Mouse (Mus musculus) intestine, embryonic 14.5 days (tissue): ENCODE measurements around the gene Klra1. TPM values are rescaled to one million over a fixed set of nuclear protein-coding genes. Genes with fewer than 3 reads are reported as not detected.
"Not testable (repeated sequence)": the region's sequence is repeated elsewhere in the genome, so short reads cannot be mapped to it uniquely, and the experiment has no call there.

Experiments used
- ATAC-seq: fragments of 200-750 bp; cut with Nextera tagmentation; replicated peaks from 2 replicates; pipeline ENCODE4 v1.8.0; 2017; ENCODE audit warnings: low read depth, moderate number of reproducible peaks, moderate TSS enrichment, moderate library complexity; ENCODE audit not compliant: low FRiP score, low TSS enrichment
- DNase-seq: peaks from one replicate; pipeline ENCODE4 v3.0.0-alpha.2; 2018; ENCODE audit warnings: low spot score
- H3K27ac ChIP-seq: fragments of 300-500 bp; sonication (generic); 2 replicates; pipeline ENCODE4 v1.5.1; 2014; ENCODE audit warnings: low read depth, mild to moderate bottlenecking, control low read depth
- H3K27me3 ChIP-seq: fragments of 300-500 bp; sonication (generic); replicated peaks from 2 replicates; pipeline ENCODE4 v1.6.1; 2014; ENCODE audit warnings: low read length, control low read depth; ENCODE audit not compliant: control insufficient read depth, insufficient read depth
- H3K36me3 ChIP-seq: fragments of 300-500 bp; sonication (generic); 2 replicates; pipeline ENCODE4 v1.6.1; 2014; ENCODE audit warnings: low read length, control low read depth; ENCODE audit not compliant: control insufficient read depth, insufficient read depth
- H3K4me1 ChIP-seq: fragments of 300-500 bp; sonication (generic); replicated peaks from 2 replicates; pipeline ENCODE4 v1.6.1; 2014; ENCODE audit warnings: low read length, control low read depth, mixed read lengths; ENCODE audit not compliant: control insufficient read depth, insufficient read depth
- H3K4me2 ChIP-seq: fragments of 300-500 bp; sonication (generic); 2 replicates; pipeline ENCODE4 v1.6.1; 2014; ENCODE audit warnings: low read length
- H3K4me3 ChIP-seq: fragments of 300-500 bp; sonication (generic); 2 replicates; pipeline ENCODE4 v1.5.1; 2014; ENCODE audit warnings: low read depth, low read length, control low read depth, mixed read lengths
- H3K9ac ChIP-seq: fragments of 300-500 bp; sonication (generic); 2 replicates; pipeline ENCODE4 v1.6.1; 2014; ENCODE audit warnings: mild to moderate bottlenecking, low read length
- H3K9me3 ChIP-seq: fragments of 300-500 bp; sonication (generic); 2 replicates; pipeline ENCODE4 v1.6.1; 2016; ENCODE audit warnings: low read length, control low read depth; ENCODE audit not compliant: control insufficient read depth
- WGBS: fragments of 180-500 bp; shearing (Covaris S2); extraction: QIAGEN DNeasy Blood & Tissue Kit; methylation state at CpG from one replicate; pipeline ENCODE4 v1.1.7; 2014; 5-methylcytosine and 5-hydroxymethylcytosine counted together
- polyA plus RNA-seq: library from polyadenylated mRNA; unstranded; fragments of >200 nt; fragmentation: Nextera tagmentation; extraction: Ambion mirVana; gene quantifications from 2 replicates; pipeline ENCODE4 v1.2.1, GENCODE M21; 2014

Klra1 gene
- polyA plus RNA-seq = not detected in 2 replicates

- H3K9ac ChIP-seq = no peak within 1 kb of the TSS
These were observed at the start of gene Klra1 for GRCm38 (mm10) chr6:130386750-130387149. Gene Klra1 (minus strand): TSS chr6:130386874.

GRCm38 (mm10) chr6:130429511-130429910 lies 42.8 kb upstream of the Klra1 start:
- Histone ChIP-seq H3K27ac (no peak overlapping the region), H3K4me1 (no peaks in the 10 kb centered on the region), H3K36me3 (no peaks in the 10 kb centered on the region), H3K4me3 (no peak overlapping the region), H3K9ac (no peak overlapping the region), H3K4me2 (no peak overlapping the region), H3K9me3 (no peaks in the 10 kb centered on the region), H3K27me3 (no peaks in the 10 kb centered on the region)
- no peak for ATAC-seq
- WGBS = 90% methylated on average over 4 of the region's 4 CpGs
- DNase-seq = no peak

More at GRCm38 (mm10) chr6:130386750-130387149, at the start of gene Klra1:
- Histone ChIP-seq H3K27ac (no peak within 1 kb of the TSS), H3K4me1 (no peaks in the 10 kb centered on the region), H3K4me2 (no peak within 1 kb of the TSS), H3K9me3 (no peaks in the 10 kb centered on the region), H3K27me3 (no peaks in the 10 kb centered on the region), H3K36me3 (no peaks in the 10 kb centered on the region), H3K4me3 (no peak within 1 kb of the TSS)
- no peak for ATAC-seq
- 86% methylated on average over 2 of the region's 2 CpGs for WGBS
- DNase-seq = no peak

GRCm38 (mm10) chr6:130419158-130419557 lies 32.5 kb upstream of the Klra1 start:
- no peak for ATAC-seq
- 88% methylated on average over 2 of the region's 2 CpGs for WGBS
- no peak overlapping the region for H3K4me2 ChIP-seq
- no peak for DNase-seq
- no peaks in the 10 kb centered on the region for H3K36me3 ChIP-seq
- no peak overlapping the region for H3K27ac ChIP-seq
- no peaks in the 10 kb centered on the region for H3K27me3 ChIP-seq
- 0 out of 2 replicates have a peak, but pooled peaks cover 3% of the 10 kb centered on the region for H3K9me3 ChIP-seq
- H3K4me1 ChIP-seq = no peaks in the 10 kb centered on the region
- H3K9ac ChIP-seq = no peak overlapping the region
- no peak overlapping the region for H3K4me3 ChIP-seq

GRCm38 (mm10) chr6:130404882-130405281 lies 18.2 kb upstream of the Klra1 start:
- Histone ChIP-seq H3K9ac (no peak overlapping the region), H3K4me1 (no peaks in the 10 kb centered on the region), H3K4me3 (no peak overlapping the region), H3K4me2 (no peak overlapping the region), H3K27ac (no peak overlapping the region), H3K36me3 (no peaks in the 10 kb centered on the region), H3K9me3 (no peaks in the 10 kb centered on the region), H3K27me3 (no peaks in the 10 kb centered on the region)
- DNase-seq (no peak), ATAC-seq (no peak)
- WGBS = 61% methylated on average over 1 of the region's 1 CpGs

GRCm38 (mm10) chr6:130385803-130386202 lies 871 bp downstream of the Klra1 start:
- no peak overlapping the region for H3K4me2 ChIP-seq
- WGBS = 58% methylated on average over 1 of the region's 1 CpGs
- H3K27me3 ChIP-seq = no peaks in the 10 kb centered on the region
- no peak overlapping the region for H3K9ac ChIP-seq
- no peak overlapping the region for H3K4me3 ChIP-seq
- H3K27ac ChIP-seq = no peak overlapping the region
- no peak for ATAC-seq
- H3K36me3 ChIP-seq = no peaks in the 10 kb centered on the region
- no peaks in the 10 kb centered on the region for H3K4me1 ChIP-seq
- DNase-seq = no peak
- no peaks in the 10 kb centered on the region for H3K9me3 ChIP-seq

GRCm38 (mm10) chr6:130382375-130382774 lies 4.3 kb downstream of the Klra1 start:
- no peaks in the 10 kb centered on the region for H3K27me3 ChIP-seq
- WGBS = 76% methylated on average over 4 of the region's 4 CpGs
- ATAC-seq = no peak
- no peaks in the 10 kb centered on the region for H3K9me3 ChIP-seq
- H3K4me1 ChIP-seq = no peaks in the 10 kb centered on the region
- no peaks in the 10 kb centered on the region for H3K36me3 ChIP-seq
- no peak overlapping the region for H3K4me3 ChIP-seq
- DNase-seq = no peak
- no peak overlapping the region for H3K27ac ChIP-seq
- no peak overlapping the region for H3K4me2 ChIP-seq
- no peak overlapping the region for H3K9ac ChIP-seq

- H3K4me3 ChIP-seq, H3K36me3 ChIP-seq, H3K27ac ChIP-seq, ATAC-seq, H3K27me3 ChIP-seq, DNase-seq, H3K4me1 ChIP-seq, H3K4me2 ChIP-seq, H3K9ac ChIP-seq, H3K9me3 ChIP-seq: not testable (repeated sequence)
- 41% methylated on average over 1 of the region's 1 CpGs for WGBS
These were observed 41.3 kb downstream of the Klra1 start for GRCm38 (mm10) chr6:130345381-130345780.

- not testable (repeated sequence) for H3K4me3 ChIP-seq, H3K4me1 ChIP-seq, H3K27me3 ChIP-seq, H3K9ac ChIP-seq, ATAC-seq, H3K4me2 ChIP-seq, H3K36me3 ChIP-seq, H3K9me3 ChIP-seq, DNase-seq, H3K27ac ChIP-seq
- 76% methylated on average over 2 of the region's 2 CpGs for WGBS
These were observed 44.7 kb downstream of the Klra1 start for GRCm38 (mm10) chr6:130341973-130342372.

GRCm38 (mm10) chr6:130337411-130337810 lies 49.3 kb downstream of the Klra1 start, which contains the start of gene Klra3:
Gene Klra3 (minus strand): TSS chr6:130337574.
- H3K36me3 ChIP-seq = no peaks in the 10 kb centered on the region
- H3K4me1 ChIP-seq = no peaks in the 10 kb centered on the region
- no peak for DNase-seq
- WGBS = 87% methylated on average over 8 of the region's 8 CpGs
- H3K4me2 ChIP-seq = no peak within 1 kb of the TSS
- no peak within 1 kb of the TSS for H3K9ac ChIP-seq
- ATAC-seq = no peak
- no peaks in the 10 kb centered on the region for H3K27me3 ChIP-seq
- H3K27ac ChIP-seq = no peak within 1 kb of the TSS
- H3K4me3 ChIP-seq = no peak within 1 kb of the TSS
- no peaks in the 10 kb centered on the region for H3K9me3 ChIP-seq
